Mouse (Mus musculus) heart, postnatal 0 days (tissue): ENCODE measurements around the gene Akap12.

ENCODE experiments used
- CTCF ChIP-seq: IDR thresholded peaks from 2 replicates; pipeline ENCODE4 v1.5.1; 2016; ENCODE audit warnings: antibody characterized with exemption, control low read depth, low read depth
- EP300 ChIP-seq: IDR thresholded peaks from 2 replicates; pipeline ENCODE4 v1.6.1; 2016; ENCODE audit warnings: antibody characterized with exemption, low read depth

DNA sequence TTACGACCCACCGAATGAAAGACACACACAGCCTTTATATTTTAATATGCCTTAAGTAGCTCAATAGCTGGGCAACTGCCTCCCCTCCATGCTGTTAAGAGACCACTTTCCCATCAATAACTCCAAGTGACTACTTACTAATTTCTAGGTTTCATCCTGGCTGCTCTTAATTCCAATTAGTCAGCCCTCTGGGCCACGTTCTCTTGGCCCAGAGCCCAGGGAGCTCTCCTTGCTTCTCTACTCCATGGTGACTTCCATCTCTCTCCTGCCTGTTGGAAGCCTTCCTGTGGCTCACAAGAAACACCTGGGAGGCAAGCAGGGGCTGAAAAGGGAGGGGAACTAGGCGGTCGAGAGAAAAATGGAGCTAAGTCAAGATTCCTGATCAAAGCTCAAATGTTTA lies 23.0 kb downstream of the Akap12 start:
- TF ChIP-seq CTCF (no peak), EP300 (no peak)
